Mouse (Mus musculus): ENCODE data around the gene Ptn. TPM values are rescaled to one million over a fixed set of nuclear protein-coding genes. Genes with fewer than 3 reads are reported as not detected.
A peak's percentile ranks its signal among the peaks of the same experiment; 100 is the strongest.

The Ptn gene
- total and polyA plus RNA-seq, 2 experiments from 2014 or later = 486 to 1,122 TPM

DNA sequence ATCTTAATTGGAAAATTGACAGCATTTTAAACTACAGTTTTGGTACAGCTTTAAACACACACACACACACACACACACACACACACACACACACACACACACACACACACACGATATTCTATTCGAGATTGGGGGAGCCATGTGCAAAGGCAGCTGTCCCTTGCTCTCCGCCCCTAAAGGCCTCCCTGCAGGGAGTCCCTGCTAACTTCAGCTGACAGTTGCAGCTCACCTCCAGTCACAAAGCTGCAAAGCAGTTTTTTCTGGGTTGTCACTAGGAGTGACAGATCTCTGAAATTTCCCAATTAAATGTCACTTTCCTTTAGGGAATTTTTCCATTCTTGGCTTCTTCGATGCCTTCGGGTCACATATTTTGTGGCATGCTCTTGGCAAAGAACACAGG, 428 bp upstream of the Ptn start:
- TF ChIP-seq CTCF (IDR thresholded peaks at IDR 0.05) = no peak
- WGBS = 4% methylated on average over 5 of the region's 5 CpGs

DNA sequence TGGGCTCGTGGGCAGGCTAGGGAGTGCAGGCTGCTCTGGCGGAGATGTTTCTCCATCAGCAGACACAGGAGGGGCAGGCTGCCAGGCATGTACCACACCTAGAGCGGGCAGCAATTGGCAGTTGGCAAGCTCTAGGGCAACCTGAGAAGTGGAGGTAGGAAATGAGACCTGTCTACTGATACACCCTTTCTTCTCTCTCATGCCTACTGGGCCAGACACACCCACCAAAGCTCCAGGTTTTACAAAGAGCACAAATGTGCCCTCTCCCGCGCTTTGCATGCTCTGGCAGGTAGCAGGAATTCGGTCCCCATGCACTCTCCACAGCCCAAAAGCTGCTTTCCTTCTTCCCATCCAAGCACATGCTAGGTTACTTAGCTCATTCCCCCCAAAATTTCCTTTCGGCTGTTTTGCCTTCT, 701 bp downstream of the Ptn start:
- Histone ChIP-seq H3K9me3 (ENCODE audit: low read length) (no peaks in the 10 kb centered on the region), H3K4me2 (ENCODE audit: low read depth, low read length, poor library complexity, severe bottlenecking) (peak overlapping the region; percentile 74), H3K4me3 (ENCODE audit: low read depth, low read length) (peak overlapping the region; percentile 78), H3K27me3 (ENCODE audit: insufficient read depth, low read length) (no peaks in the 10 kb centered on the region), H3K36me3 (ENCODE audit: insufficient read depth, low read length) (0 out of 2 replicates have a peak, but pooled peaks cover 4% of the 10 kb centered on the region), H3K9ac (replicated peaks; ENCODE audit: low read length, poor library complexity, severe bottlenecking) (peak overlapping the region; percentile 64), H3K27ac (ENCODE audit: low read depth, low read length) (peak overlapping the region; percentile 85), H3K4me1 (ENCODE audit: insufficient read depth, low read length) (no peaks in the 10 kb centered on the region)
- DNase-seq (ENCODE audit: low spot score) = peak; percentile 65
- TF ChIP-seq CTCF (IDR thresholded peaks at IDR 0.05) = 0 out of 2 replicates have a peak, but pooled peaks have one; percentile 7
- 4% methylated on average over 7 of the region's 7 CpGs for WGBS
- ATAC-seq (ENCODE audit: low FRiP score) = peak; percentile 52; the same call in 1 of the 2 replicates

More for the DNA sequence above, 428 bp upstream of the Ptn start:
- peak overlapping the region; percentile 64; the same call in 1 of the 2 replicates for H3K9ac ChIP-seq (replicated peaks; ENCODE audit: low read length, poor library complexity, severe bottlenecking)
- H3K27ac ChIP-seq (ENCODE audit: low read depth, low read length) = peak overlapping the region; percentile 85
- no peaks in the 10 kb centered on the region for H3K27me3 ChIP-seq (ENCODE audit: insufficient read depth, low read length)
- ATAC-seq (ENCODE audit: low FRiP score) = peak; percentile 45; the same call in 1 of the 2 replicates
- H3K4me1 ChIP-seq (ENCODE audit: insufficient read depth, low read length) = no peaks in the 10 kb centered on the region
- no peaks in the 10 kb centered on the region for H3K9me3 ChIP-seq (ENCODE audit: low read length)
- peak overlapping the region; percentile 74 for H3K4me2 ChIP-seq (ENCODE audit: low read depth, low read length, poor library complexity, severe bottlenecking)
- H3K36me3 ChIP-seq (ENCODE audit: insufficient read depth, low read length) = 0 out of 2 replicates have a peak, but pooled peaks cover 4% of the 10 kb centered on the region
- H3K4me3 ChIP-seq (ENCODE audit: low read depth, low read length) = peak overlapping the region; percentile 78
- DNase-seq (ENCODE audit: low spot score) = peak; percentile 59

DNA sequence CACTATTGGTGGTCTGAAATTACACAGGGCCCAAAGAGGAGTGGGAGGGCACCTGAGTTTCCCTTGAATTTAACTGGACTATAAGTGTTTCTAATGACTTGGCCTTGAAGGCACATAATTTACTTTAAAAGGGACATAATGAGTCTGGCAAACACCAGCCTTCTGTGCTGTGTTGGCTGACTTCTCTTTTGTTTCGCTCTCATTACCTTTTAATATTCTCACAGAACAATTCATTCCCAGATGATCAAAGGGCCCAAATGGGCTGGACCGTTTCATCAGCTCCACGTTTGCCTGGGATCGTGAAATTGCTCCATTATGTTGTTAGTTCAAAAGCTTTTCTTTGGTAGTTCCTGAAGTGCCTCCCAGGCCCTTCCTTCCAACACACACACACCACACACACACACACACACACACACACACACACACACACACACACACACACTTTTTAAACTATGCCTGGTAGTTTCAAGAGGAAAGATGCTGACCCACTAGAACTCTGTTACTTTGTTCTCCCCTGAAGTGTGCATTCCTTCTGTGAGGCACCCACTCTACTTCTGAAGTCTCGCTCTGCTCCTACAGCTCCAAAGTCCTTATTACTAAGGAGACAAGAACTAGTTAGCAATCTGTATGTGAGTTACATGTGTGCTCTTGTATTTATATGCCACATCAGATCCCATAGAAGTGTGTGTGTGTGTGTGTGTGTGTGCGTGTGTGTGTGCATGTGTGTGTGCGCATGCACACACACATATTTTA, 1.5 kb downstream of the Ptn start:
- 14% methylated on average over 7 of the region's 7 CpGs for WGBS
- DNase-seq (ENCODE audit: low spot score) = no peak
- no peak for TF ChIP-seq CTCF (IDR thresholded peaks at IDR 0.05)
- Histone ChIP-seq H3K4me3 (ENCODE audit: low read depth, low read length) (peak overlapping the region; percentile 78), H3K9me3 (ENCODE audit: low read length) (no peaks in the 10 kb centered on the region), H3K27ac (ENCODE audit: low read depth, low read length) (peak overlapping the region; percentile 85; the same call in 1 of the 2 replicates), H3K36me3 (ENCODE audit: insufficient read depth, low read length) (0 out of 2 replicates have a peak, but pooled peaks cover 4% of the 10 kb centered on the region), H3K9ac (replicated peaks; ENCODE audit: low read length, poor library complexity, severe bottlenecking) (peak overlapping the region; percentile 64), H3K4me1 (ENCODE audit: insufficient read depth, low read length) (no peaks in the 10 kb centered on the region), H3K27me3 (ENCODE audit: insufficient read depth, low read length) (no peaks in the 10 kb centered on the region), H3K4me2 (ENCODE audit: low read depth, low read length, poor library complexity, severe bottlenecking) (peak overlapping the region; percentile 74)
- no peak for ATAC-seq (ENCODE audit: low FRiP score)

- H3K27ac ChIP-seq (ENCODE audit: low read depth, low read length) = no peak overlapping the region
- no peak for TF ChIP-seq CTCF (IDR thresholded peaks at IDR 0.05)
- no peak overlapping the region for H3K9ac ChIP-seq (replicated peaks; ENCODE audit: low read length, poor library complexity, severe bottlenecking)
- no peak for ATAC-seq (ENCODE audit: low FRiP score)
- no peak for DNase-seq (ENCODE audit: low spot score)
- H3K4me1 ChIP-seq (ENCODE audit: insufficient read depth, low read length) = no peaks in the 10 kb centered on the region
- H3K4me2 ChIP-seq (ENCODE audit: low read depth, low read length, poor library complexity, severe bottlenecking) = peak overlapping the region; percentile 34
- 0 out of 2 replicates have a peak, but pooled peaks cover 4% of the 10 kb centered on the region for H3K36me3 ChIP-seq (ENCODE audit: insufficient read depth, low read length)
- no peaks in the 10 kb centered on the region for H3K9me3 ChIP-seq (ENCODE audit: low read length)
- WGBS = 68% methylated on average over 6 of the region's 6 CpGs
- peak overlapping the region; percentile 15; the same call in 1 of the 2 replicates for H3K4me3 ChIP-seq (ENCODE audit: low read depth, low read length)
- H3K27me3 ChIP-seq (ENCODE audit: insufficient read depth, low read length) = no peaks in the 10 kb centered on the region
Measured at GRCm38 (mm10) chr6:36806906-36807305, 3.1 kb downstream of the Ptn start.

GRCm38 (mm10) chr6:36800309-36800946, 9.6 kb downstream of the Ptn start:
- no peak overlapping the region for H3K4me2 ChIP-seq (ENCODE audit: low read depth, low read length, poor library complexity, severe bottlenecking)
- no peaks in the 10 kb centered on the region for H3K36me3 ChIP-seq (ENCODE audit: insufficient read depth, low read length)
- no peaks in the 10 kb centered on the region for H3K9me3 ChIP-seq (ENCODE audit: low read length)
- peak overlapping the region; percentile 44 for H3K27ac ChIP-seq (ENCODE audit: low read depth, low read length)
- WGBS = 51% methylated on average over 5 of the region's 5 CpGs
- H3K4me1 ChIP-seq (ENCODE audit: insufficient read depth, low read length) = 0 out of 2 replicates have a peak, but pooled peaks cover 3% of the 10 kb centered on the region
- ATAC-seq (ENCODE audit: low FRiP score) = no peak
- no peak overlapping the region for H3K9ac ChIP-seq (replicated peaks; ENCODE audit: low read length, poor library complexity, severe bottlenecking)
- TF ChIP-seq CTCF (IDR thresholded peaks at IDR 0.05) = no peak
- H3K4me3 ChIP-seq (ENCODE audit: low read depth, low read length) = no peak overlapping the region
- DNase-seq (ENCODE audit: low spot score) = peak; percentile 57
- no peaks in the 10 kb centered on the region for H3K27me3 ChIP-seq (ENCODE audit: insufficient read depth, low read length)
